Mouse (Mus musculus) 3T3-L1 (cell line): ENCODE data around the gene Ror1.
A peak's percentile ranks its signal among the peaks of the same experiment; 100 is the strongest.

Experiments used
- DNase-seq: peaks from one replicate; pipeline ENCODE4 v3.0.0-alpha.2; 2015; ENCODE audit warnings: low read depth, low spot score

Ror1 gene

GRCm38 (mm10) chr4:100381760-100382159, 286.2 kb downstream of the Ror1 start:
- DNase-seq, result no peak

GRCm38 (mm10) chr4:100386272-100386988, 290.8 kb downstream of the Ror1 start:
- DNase-seq, result peak; percentile 81

- no peak for DNase-seq
Measured at GRCm38 (mm10) chr4:100390436-100390835, 294.8 kb downstream of the Ror1 start.

GRCm38 (mm10) chr4:100391021-100391420, 295.4 kb downstream of the Ror1 start:
- DNase-seq, result no peak

GRCm38 (mm10) chr4:100393374-100394061, 297.9 kb downstream of the Ror1 start:
- DNase-seq, result no peak

GRCm38 (mm10) chr4:100395407-100395806, 299.8 kb downstream of the Ror1 start:
- DNase-seq, result no peak

- DNase-seq, result peak; percentile 9
Measured at GRCm38 (mm10) chr4:100398079-100398478, 302.5 kb downstream of the Ror1 start.

GRCm38 (mm10) chr4:100401078-100401477, 305.5 kb downstream of the Ror1 start:
- DNase-seq, result no peak

- no peak for DNase-seq
Measured at GRCm38 (mm10) chr4:100401581-100402470, 306.2 kb downstream of the Ror1 start.

- peak; percentile 90 for DNase-seq
Measured at GRCm38 (mm10) chr4:100407261-100407874, 311.8 kb downstream of the Ror1 start.

- no peak for DNase-seq
Measured at GRCm38 (mm10) chr4:100409521-100409920, 313.9 kb downstream of the Ror1 start.

GRCm38 (mm10) chr4:100411841-100412539, 316.4 kb downstream of the Ror1 start:
- no peak for DNase-seq

- no peak for DNase-seq
Measured at GRCm38 (mm10) chr4:100422756-100423155, 327.2 kb downstream of the Ror1 start.

- DNase-seq, result no peak
Measured at GRCm38 (mm10) chr4:100426101-100426500, 330.5 kb downstream of the Ror1 start.

GRCm38 (mm10) chr4:100429371-100429900, 333.8 kb downstream of the Ror1 start:
- no peak for DNase-seq

- DNase-seq, result peak; percentile 32
Measured at GRCm38 (mm10) chr4:100435281-100436168, 339.9 kb downstream of the Ror1 start.

GRCm38 (mm10) chr4:100436169-100436547, 340.6 kb downstream of the Ror1 start:
- no peak for DNase-seq

- peak; percentile 11 for DNase-seq
Measured at GRCm38 (mm10) chr4:100446897-100447296, 351.3 kb downstream of the Ror1 start.

- DNase-seq, result peak; percentile 32
Measured at GRCm38 (mm10) chr4:100462493-100463120, 367.0 kb downstream of the Ror1 start.
